Mouse (Mus musculus): Measurements from ENCODE around the gene Tcp11l2.

Tcp11l2 gene

GRCm38 (mm10) chr10:84654731-84655130 lies 78.3 kb downstream of the Tcp11l2 start:
- DNase-seq (ENCODE audit: low spot score), result no peak

GRCm38 (mm10) chr10:84656618-84657017 lies 80.2 kb downstream of the Tcp11l2 start:
- DNase-seq (ENCODE audit: low spot score), result no peak

GRCm38 (mm10) chr10:84657437-84658087 lies 81.1 kb downstream of the Tcp11l2 start:
- DNase-seq (ENCODE audit: low spot score), result no peak

- no peak for DNase-seq (ENCODE audit: low spot score)
Measured at GRCm38 (mm10) chr10:84658088-84658848, 81.8 kb downstream of the Tcp11l2 start.

DNA sequence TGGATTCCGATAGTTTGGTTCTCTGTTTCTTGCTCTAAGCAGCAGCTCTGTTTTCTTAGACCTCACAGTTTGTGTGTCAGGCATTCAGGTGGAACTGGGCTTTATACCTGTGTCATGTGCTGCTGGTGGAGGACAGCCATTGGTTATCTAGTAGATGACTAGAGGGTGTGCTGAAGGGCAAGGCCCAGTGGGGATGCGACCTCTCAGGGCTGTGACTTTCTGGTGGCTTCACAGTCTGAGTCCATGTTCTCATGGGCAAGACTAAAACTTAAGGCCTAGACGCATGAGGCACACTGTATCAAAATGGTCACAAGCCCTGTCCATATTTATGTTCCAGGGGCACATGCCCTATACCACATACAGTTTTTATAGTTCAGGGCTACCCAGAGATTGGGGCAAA lies 82.9 kb downstream of the Tcp11l2 start:
- no peak for DNase-seq (ENCODE audit: low spot score)

- no peak for DNase-seq (ENCODE audit: low spot score)
Measured at GRCm38 (mm10) chr10:84662138-84662537, 85.7 kb downstream of the Tcp11l2 start.

All from urinary bladder, postnatal 25 days (tissue).